Mouse (Mus musculus): ENCODE results near the gene Bin2.

DNA sequence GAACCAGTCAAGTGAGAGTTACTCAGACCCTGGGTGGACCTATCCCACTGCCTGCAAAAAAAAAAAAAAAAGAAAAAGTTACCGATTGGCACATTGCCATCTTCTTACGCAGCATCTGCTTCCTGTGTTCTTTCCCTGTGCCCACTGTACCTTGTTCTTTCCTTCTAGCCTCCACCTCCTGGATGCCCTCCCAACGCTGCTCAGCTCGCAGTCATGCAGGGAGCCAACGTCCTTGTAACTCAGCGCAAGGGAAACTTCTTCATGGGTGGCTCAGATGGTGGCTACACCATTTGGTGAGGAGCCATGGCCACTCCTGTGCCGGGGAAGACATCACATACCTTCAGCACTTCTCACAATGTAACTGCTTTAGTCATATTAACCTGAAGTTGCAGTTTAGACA, 50.2 kb downstream of the Bin2 start:
- no peak for TF ChIP-seq E2F4 (IDR thresholded peaks at IDR 0.05; ENCODE audit: insufficient replicate concordance, low read depth, low read length)
- TF ChIP-seq BHLHE40 (IDR thresholded peaks at IDR 0.05; ENCODE audit: low read depth, low read length), result no peak
- no peak for TF ChIP-seq CHD1 (IDR thresholded peaks at IDR 0.05; ENCODE audit: low read depth, low read length)
- TF ChIP-seq MYC (IDR thresholded peaks at IDR 0.05; ENCODE audit: low read depth, low read length), result no peak
- no peak for TF ChIP-seq POLR2A (IDR thresholded peaks at IDR 0.05; ENCODE audit: low read depth, low read length)
- no peak for TF ChIP-seq MAZ (IDR thresholded peaks at IDR 0.05; ENCODE audit: low read depth, low read length)
- TF ChIP-seq USF1 (IDR thresholded peaks at IDR 0.05; ENCODE audit: low read depth, low read length), result no peak
- TF ChIP-seq TBP (conservative IDR thresholded peaks at IDR 0.05; ENCODE audit: low read depth, low read length), result no peak
- TF ChIP-seq MAX (IDR thresholded peaks at IDR 0.05; ENCODE audit: low read length), result no peak
- no peak for TF ChIP-seq JUN (IDR thresholded peaks at IDR 0.05; ENCODE audit: insufficient read depth, low read depth, low read length)
- TF ChIP-seq CTCF (conservative IDR thresholded peaks at IDR 0.05 in 1 of 2, IDR thresholded peaks at IDR 0.05 in 1 of 2; ENCODE audit: low read depth in 2 of 2, low read length in 2 of 2), result no peak
- no peak for TF ChIP-seq TCF12 (IDR thresholded peaks at IDR 0.05; ENCODE audit: low read depth, low read length)
- no peak for TF ChIP-seq EP300 (IDR thresholded peaks at IDR 0.05; ENCODE audit: low read length)

Data from CH12.LX (cell line).